Mouse (Mus musculus): ENCODE results near the gene Ndn. TPM values are rescaled to one million over a fixed set of nuclear protein-coding genes. Genes with fewer than 3 reads are reported as not detected.

Ndn gene
- 116 and 117 TPM in 2 replicates for polyA plus RNA-seq (2012; rRNA removed)

GRCm38 (mm10) chr7:62346269-62346668, at the start of gene Ndn:
TSS of gene Ndn (plus strand) at chr7:62346569.
- H3K4me1 ChIP-seq (ENCODE audit: control insufficient read depth, insufficient read depth, low read length), result no peaks in the 10 kb centered on the region
- TF ChIP-seq POLR2A (IDR thresholded peaks at IDR 0.05; ENCODE audit: extremely low read depth, insufficient read depth, low read length), result no peak
- TF ChIP-seq CTCF (IDR thresholded peaks at IDR 0.05; ENCODE audit: extremely low read depth, insufficient read depth, low read length), result no peak

GRCm38 (mm10) chr7:62302451-62302850, 43.9 kb upstream of the Ndn start:
- no peaks in the 10 kb centered on the region for H3K4me1 ChIP-seq (ENCODE audit: control insufficient read depth, insufficient read depth, low read length)
- TF ChIP-seq CTCF (IDR thresholded peaks at IDR 0.05; ENCODE audit: extremely low read depth, insufficient read depth, low read length) (no peak), POLR2A (IDR thresholded peaks at IDR 0.05; ENCODE audit: extremely low read depth, insufficient read depth, low read length) (no peak)
- H3K27ac ChIP-seq (ENCODE audit: insufficient read depth, low read length), result no peak overlapping the region
- no peak overlapping the region for H3K4me3 ChIP-seq (ENCODE audit: insufficient read depth, low read length)

More at GRCm38 (mm10) chr7:62346269-62346668, at the start of gene Ndn:
- no peak within 1 kb of the TSS for H3K27ac ChIP-seq (ENCODE audit: insufficient read depth, low read length)
- no peak within 1 kb of the TSS for H3K4me3 ChIP-seq (ENCODE audit: insufficient read depth, low read length)

GRCm38 (mm10) chr7:62306896-62307614, 39.3 kb upstream of the Ndn start:
- TF ChIP-seq POLR2A (IDR thresholded peaks at IDR 0.05; ENCODE audit: extremely low read depth, insufficient read depth, low read length), result no peak
- no peak for TF ChIP-seq CTCF (IDR thresholded peaks at IDR 0.05; ENCODE audit: extremely low read depth, insufficient read depth, low read length)
- H3K27ac ChIP-seq (ENCODE audit: insufficient read depth, low read length), result no peak overlapping the region
- H3K4me3 ChIP-seq (ENCODE audit: insufficient read depth, low read length), result no peak overlapping the region
- no peaks in the 10 kb centered on the region for H3K4me1 ChIP-seq (ENCODE audit: control insufficient read depth, insufficient read depth, low read length)

- H3K4me1 ChIP-seq (ENCODE audit: control insufficient read depth, insufficient read depth, low read length), result no peaks in the 10 kb centered on the region
- TF ChIP-seq CTCF (IDR thresholded peaks at IDR 0.05; ENCODE audit: extremely low read depth, insufficient read depth, low read length) (no peak), POLR2A (IDR thresholded peaks at IDR 0.05; ENCODE audit: extremely low read depth, insufficient read depth, low read length) (no peak)
- H3K4me3 ChIP-seq (ENCODE audit: insufficient read depth, low read length), result no peak overlapping the region
- H3K27ac ChIP-seq (ENCODE audit: insufficient read depth, low read length), result no peak overlapping the region
Measured at GRCm38 (mm10) chr7:62316793-62317192, 29.6 kb upstream of the Ndn start.

GRCm38 (mm10) chr7:62345411-62345810, 958 bp upstream of the Ndn start:
- TF ChIP-seq POLR2A (IDR thresholded peaks at IDR 0.05; ENCODE audit: extremely low read depth, insufficient read depth, low read length) (no peak), CTCF (IDR thresholded peaks at IDR 0.05; ENCODE audit: extremely low read depth, insufficient read depth, low read length) (no peak)
- no peaks in the 10 kb centered on the region for H3K4me1 ChIP-seq (ENCODE audit: control insufficient read depth, insufficient read depth, low read length)
- no peak overlapping the region for H3K27ac ChIP-seq (ENCODE audit: insufficient read depth, low read length)
- no peak overlapping the region for H3K4me3 ChIP-seq (ENCODE audit: insufficient read depth, low read length)

- Histone ChIP-seq H3K4me1 (ENCODE audit: control insufficient read depth, insufficient read depth, low read length) (no peaks in the 10 kb centered on the region), H3K27ac (ENCODE audit: insufficient read depth, low read length) (no peak overlapping the region; the same call in 1 of the 2 replicates), H3K4me3 (ENCODE audit: insufficient read depth, low read length) (peak overlapping the region; percentile 83)
- TF ChIP-seq POLR2A (IDR thresholded peaks at IDR 0.05; ENCODE audit: extremely low read depth, insufficient read depth, low read length), result peak; percentile 68
- no peak for TF ChIP-seq CTCF (IDR thresholded peaks at IDR 0.05; ENCODE audit: extremely low read depth, insufficient read depth, low read length)
Measured at GRCm38 (mm10) chr7:62348106-62348803, 1.9 kb downstream of the Ndn start.

DNA sequence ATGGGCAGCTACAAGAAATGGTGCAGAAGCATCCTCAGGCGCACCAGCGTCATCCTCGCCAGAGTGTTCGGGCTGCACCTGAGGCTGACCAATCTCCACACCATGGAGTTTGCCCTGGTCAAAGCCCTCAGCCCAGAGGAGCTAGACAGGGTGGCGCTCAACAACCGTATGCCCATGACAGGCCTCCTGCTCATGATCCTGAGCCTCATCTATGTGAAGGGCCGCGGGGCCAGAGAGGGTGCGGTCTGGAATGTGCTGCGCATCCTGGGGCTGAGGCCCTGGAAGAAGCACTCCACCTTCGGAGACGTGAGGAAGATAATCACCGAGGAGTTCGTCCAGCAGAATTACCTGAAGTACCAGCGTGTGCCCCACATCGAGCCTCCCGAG, 2.4 kb downstream of the Ndn start:
- Histone ChIP-seq H3K4me3 (ENCODE audit: insufficient read depth, low read length) (peak overlapping the region; percentile 83), H3K27ac (ENCODE audit: insufficient read depth, low read length) (no peak overlapping the region), H3K4me1 (ENCODE audit: control insufficient read depth, insufficient read depth, low read length) (no peaks in the 10 kb centered on the region)
- no peak for TF ChIP-seq POLR2A (IDR thresholded peaks at IDR 0.05; ENCODE audit: extremely low read depth, insufficient read depth, low read length)
- TF ChIP-seq CTCF (IDR thresholded peaks at IDR 0.05; ENCODE audit: extremely low read depth, insufficient read depth, low read length), result no peak

GRCm38 (mm10) chr7:62351266-62351665, 4.9 kb downstream of the Ndn start:
- Histone ChIP-seq H3K27ac (ENCODE audit: insufficient read depth, low read length) (no peak overlapping the region), H3K4me3 (ENCODE audit: insufficient read depth, low read length) (no peak overlapping the region), H3K4me1 (ENCODE audit: control insufficient read depth, insufficient read depth, low read length) (no peaks in the 10 kb centered on the region)
- no peak for TF ChIP-seq POLR2A (IDR thresholded peaks at IDR 0.05; ENCODE audit: extremely low read depth, insufficient read depth, low read length)

GRCm38 (mm10) chr7:62365039-62365636, 18.8 kb downstream of the Ndn start:
- Histone ChIP-seq H3K4me3 (ENCODE audit: insufficient read depth, low read length) (no peak overlapping the region), H3K4me1 (ENCODE audit: control insufficient read depth, insufficient read depth, low read length) (no peaks in the 10 kb centered on the region), H3K27ac (ENCODE audit: insufficient read depth, low read length) (no peak overlapping the region)
- TF ChIP-seq CTCF (IDR thresholded peaks at IDR 0.05; ENCODE audit: extremely low read depth, insufficient read depth, low read length) (no peak), POLR2A (IDR thresholded peaks at IDR 0.05; ENCODE audit: extremely low read depth, insufficient read depth, low read length) (no peak)

Measured in cortical plate, adult 2 months (tissue).